Mouse (Mus musculus) cortical plate, adult 2 months (tissue): ENCODE results near the gene Syngr1.

Source experiments
- CTCF ChIP-seq: fragments of 200-500 bp; IDR thresholded peaks from 2 replicates; pipeline ENCODE4 v1.5.1; 2011; ENCODE audit warnings: mild to moderate bottlenecking, control low read depth, low read length; ENCODE audit not compliant: insufficient read depth; ENCODE audit errors: extremely low read depth
- POLR2A ChIP-seq: fragments of 200-500 bp; IDR thresholded peaks from 2 replicates; pipeline ENCODE4 v1.6.1; 2011; ENCODE audit warnings: mild to moderate bottlenecking, low read length, control low read depth; ENCODE audit not compliant: insufficient read depth; ENCODE audit errors: extremely low read depth

- TF ChIP-seq CTCF (0 out of 2 replicates have a peak, but pooled peaks have one; percentile 2), POLR2A (no peak)
Observed at GRCm38 (mm10) chr15:80163274-80163673, 72.1 kb downstream of the Syngr1 start.
